Mouse (Mus musculus) lung, postnatal 0 days (tissue): ENCODE data around the gene Kdm2b. TPM values are rescaled to one million over a fixed set of nuclear protein-coding genes. Genes with fewer than 3 reads are reported as not detected.

Experiments used
- ATAC-seq: fragments of 200-750 bp; cut with Nextera tagmentation; 2 replicates; pipeline ENCODE4 v1.8.0; 2017; ENCODE audit warnings: moderate library complexity
- DNase-seq: peaks from one replicate; pipeline ENCODE4 v3.0.0-alpha.2; 2016; ENCODE audit warnings: low spot score
- H3K27ac ChIP-seq: fragments of 300-500 bp; sonication (generic); 2 replicates; pipeline ENCODE4 v1.5.1; 2014; ENCODE audit warnings: antibody characterized with exemption, mild to moderate bottlenecking, low read length, mixed read lengths
- H3K27me3 ChIP-seq: fragments of 300-500 bp; sonication (generic); replicated peaks from 2 replicates; pipeline ENCODE4 v1.6.1; 2014; ENCODE audit warnings: low read length, mixed read lengths; ENCODE audit not compliant: insufficient read depth
- H3K36me3 ChIP-seq: fragments of 300-500 bp; sonication (generic); 2 replicates; pipeline ENCODE4 v1.6.1; 2014; ENCODE audit warnings: low read length, mixed read lengths; ENCODE audit not compliant: insufficient read depth
- H3K4me1 ChIP-seq: fragments of 300-500 bp; sonication (generic); 2 replicates; pipeline ENCODE4 v1.6.1; 2014; ENCODE audit warnings: antibody characterized with exemption, low read depth, low read length, mixed read lengths; ENCODE audit not compliant: insufficient read depth
- H3K4me2 ChIP-seq: fragments of 300-500 bp; sonication (generic); replicated peaks from 2 replicates; pipeline ENCODE4 v1.6.1; 2014; ENCODE audit warnings: low read depth, mild to moderate bottlenecking, low read length, moderate library complexity, mixed read lengths
- H3K4me3 ChIP-seq: fragments of 300-500 bp; sonication (generic); 2 replicates; pipeline ENCODE4 v1.5.1; 2014; ENCODE audit warnings: low read depth, low read length
- H3K9ac ChIP-seq: fragments of 300-500 bp; sonication (generic); replicated peaks from 2 replicates; pipeline ENCODE4 v1.6.1; 2014; ENCODE audit warnings: low read depth, mild to moderate bottlenecking
- H3K9me3 ChIP-seq: fragments of 300-500 bp; sonication (generic); 2 replicates; pipeline ENCODE4 v1.6.1; 2016; ENCODE audit warnings: low read length, mixed read lengths
- CTCF ChIP-seq: IDR thresholded peaks from 2 replicates; pipeline ENCODE4 v1.5.1; 2016; ENCODE audit warnings: antibody characterized with exemption, mild to moderate bottlenecking
- EP300 ChIP-seq: IDR thresholded peaks from 2 replicates; pipeline ENCODE4 v1.6.1; 2016; ENCODE audit warnings: antibody characterized with exemption, mild to moderate bottlenecking, control low read depth
- WGBS: fragments of 180-500 bp; shearing (Covaris S2); extraction: QIAGEN DNeasy Blood & Tissue Kit; methylation state at CpG from one replicate; pipeline ENCODE4 v1.1.7; 2014; 5-methylcytosine and 5-hydroxymethylcytosine counted together
- polyA plus RNA-seq: library from polyadenylated mRNA; unstranded; fragments of >200 nt; fragmentation: Nextera tagmentation; extraction: Ambion mirVana; gene quantifications from 2 replicates; pipeline ENCODE4 v1.2.1, GENCODE M21; 2015

Kdm2b gene
- polyA plus RNA-seq, 1 experiment from 2014 or later, result 12.2 TPM

DNA sequence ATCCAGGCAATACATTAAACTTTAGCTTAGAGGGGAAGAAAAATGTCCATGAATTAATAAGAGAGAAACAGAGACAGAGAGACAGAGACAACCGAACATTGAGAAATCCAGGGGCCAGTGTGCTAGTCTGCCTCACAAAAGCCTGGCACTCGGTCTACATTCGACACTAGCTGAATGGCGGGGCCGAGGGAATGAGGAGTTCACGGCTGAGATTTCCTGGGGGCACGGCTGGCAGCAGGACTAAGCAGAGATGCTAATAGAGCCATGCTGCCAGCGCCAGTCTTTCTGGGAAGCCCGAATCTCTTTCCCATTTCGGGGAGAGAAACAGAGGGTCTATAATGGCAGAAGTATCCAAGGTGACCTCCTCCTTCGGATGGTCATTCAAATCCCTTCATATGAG, 30.2 kb downstream of the Kdm2b start:
- Histone ChIP-seq H3K9me3 (no peaks in the 10 kb centered on the region), H3K27ac (no peak overlapping the region), H3K4me3 (no peak overlapping the region), H3K36me3 (no peaks in the 10 kb centered on the region), H3K4me2 (no peak overlapping the region), H3K9ac (no peak overlapping the region), H3K27me3 (no peaks in the 10 kb centered on the region), H3K4me1 (no peaks in the 10 kb centered on the region)
- 91% methylated on average over 11 of the region's 11 CpGs for WGBS
- DNase-seq (no peak), ATAC-seq (no peak)
- TF ChIP-seq CTCF, result no peak
- TF ChIP-seq EP300, result no peak

- H3K9ac ChIP-seq, result no peak overlapping the region
- ATAC-seq (no peak), DNase-seq (no peak)
- H3K9me3 ChIP-seq, result no peaks in the 10 kb centered on the region
- TF ChIP-seq CTCF, result no peak
- no peak for TF ChIP-seq EP300
- peaks cover 8% of the 10 kb centered on the region for H3K4me1 ChIP-seq
- no peak overlapping the region for H3K4me3 ChIP-seq
- H3K27me3 ChIP-seq, result peaks cover 17% of the 10 kb centered on the region; the same call in 1 of the 2 replicates
- 49% methylated on average over 3 of the region's 3 CpGs for WGBS
- no peak overlapping the region for H3K4me2 ChIP-seq
- no peak overlapping the region for H3K27ac ChIP-seq
- H3K36me3 ChIP-seq, result no peaks in the 10 kb centered on the region
Measured at GRCm38 (mm10) chr5:122956059-122956458, 33.6 kb downstream of the Kdm2b start.

DNA sequence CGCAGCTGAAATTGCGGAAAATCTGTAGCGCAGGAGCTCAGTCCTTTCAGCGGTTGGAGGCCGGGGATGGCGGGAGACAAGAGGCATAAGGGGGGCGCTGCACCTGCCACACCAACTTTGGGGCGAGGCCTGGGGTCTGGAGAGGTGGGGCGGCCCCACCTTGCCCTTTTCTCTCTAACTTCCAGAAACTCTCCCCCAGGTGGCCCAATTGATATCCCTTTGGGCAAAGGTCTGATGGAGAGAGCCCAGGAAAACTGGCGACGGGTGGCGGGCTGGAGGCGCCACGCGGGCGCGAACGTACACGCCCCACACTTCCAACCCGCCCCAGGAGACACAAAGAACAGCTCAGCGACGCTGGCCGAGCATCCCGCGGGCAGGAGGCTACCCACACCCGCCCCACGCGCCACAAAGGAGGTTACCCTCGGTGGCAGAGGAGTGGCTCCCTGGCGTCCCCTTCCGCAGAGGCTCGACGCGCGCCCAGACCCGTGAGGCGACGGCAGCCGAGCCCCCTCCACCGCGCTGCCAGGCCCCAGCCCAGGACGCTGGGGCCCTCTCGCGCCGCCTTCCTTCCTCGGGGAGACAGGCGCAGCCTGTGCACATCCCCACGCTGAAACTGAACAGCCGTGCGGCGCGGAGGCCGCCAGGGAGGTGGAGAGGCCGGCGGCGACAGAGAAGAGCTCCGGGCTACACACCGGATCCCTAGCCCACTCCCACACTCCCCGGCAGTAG, 37.5 kb downstream of the Kdm2b start:
- ATAC-seq (peak; percentile 47), DNase-seq (peak; percentile 18)
- WGBS, result under 1% methylated on average over 38 of the region's 59 CpGs
- Histone ChIP-seq H3K27ac (no peak overlapping the region), H3K4me2 (peak overlapping the region; percentile 73), H3K9ac (no peak overlapping the region), H3K4me1 (peaks cover 8% of the 10 kb centered on the region), H3K27me3 (peaks cover 17% of the 10 kb centered on the region; the same call in 1 of the 2 replicates), H3K36me3 (no peaks in the 10 kb centered on the region), H3K4me3 (peak overlapping the region; percentile 35), H3K9me3 (no peaks in the 10 kb centered on the region)
- TF ChIP-seq EP300, result no peak
- peak; percentile 23; the same call in 1 of the 2 replicates for TF ChIP-seq CTCF

DNA sequence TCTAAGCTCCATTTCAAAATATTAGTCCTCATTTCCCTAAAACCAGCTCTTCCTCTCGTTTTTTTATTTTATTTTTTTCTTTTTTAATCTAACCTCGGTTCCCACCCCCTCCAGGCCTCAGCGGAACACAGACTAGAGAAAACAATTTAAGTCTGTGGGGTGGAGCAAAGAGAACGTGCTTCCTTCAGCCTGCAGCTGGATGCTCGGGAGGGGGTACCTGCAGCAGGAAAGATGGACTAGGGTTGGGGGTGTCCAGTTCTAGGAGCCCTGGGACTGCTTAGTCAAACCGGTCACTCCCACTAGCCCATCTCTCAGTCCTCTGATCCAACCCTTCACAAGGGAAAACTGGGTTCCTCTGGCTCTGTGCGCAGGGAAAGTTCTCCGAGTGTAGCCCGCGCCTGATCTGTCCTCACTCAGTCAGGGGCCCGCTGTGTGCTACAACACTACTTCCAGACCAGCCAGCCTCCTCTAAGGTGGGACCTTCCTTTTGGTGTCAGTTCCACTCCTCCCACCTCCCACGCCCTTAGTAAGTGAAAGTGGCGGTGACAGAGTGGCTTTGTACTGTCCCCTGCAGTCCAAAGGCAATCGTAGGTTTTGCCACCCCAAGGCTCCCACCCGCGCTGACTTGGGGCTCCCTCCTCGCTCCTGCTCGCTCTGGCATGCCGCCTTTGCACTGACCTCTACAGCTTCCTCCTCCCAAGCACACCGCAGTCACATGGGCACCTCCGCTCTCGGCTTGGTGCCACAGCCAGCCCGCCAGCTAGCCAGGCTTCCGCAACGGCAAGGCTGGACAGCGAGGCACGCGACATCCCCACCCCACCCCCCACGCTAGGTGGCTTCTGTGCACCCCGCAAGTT, 38.3 kb downstream of the Kdm2b start:
- H3K9me3 ChIP-seq, result no peaks in the 10 kb centered on the region
- no peak overlapping the region for H3K9ac ChIP-seq
- WGBS, result 4% methylated on average over 30 of the region's 30 CpGs
- peak overlapping the region; percentile 35 for H3K4me3 ChIP-seq
- no peak overlapping the region for H3K27ac ChIP-seq
- H3K36me3 ChIP-seq, result no peaks in the 10 kb centered on the region
- ATAC-seq (peak; percentile 84), DNase-seq (peak; percentile 76)
- TF ChIP-seq EP300 (no peak), CTCF (no peak; the same call in none of the 2 replicates)
- H3K4me2 ChIP-seq, result peak overlapping the region; percentile 73
- peaks cover 17% of the 10 kb centered on the region; the same call in 1 of the 2 replicates for H3K27me3 ChIP-seq
- H3K4me1 ChIP-seq, result peaks cover 8% of the 10 kb centered on the region

GRCm38 (mm10) chr5:122950329-122950953, 39.2 kb downstream of the Kdm2b start:
- Histone ChIP-seq H3K36me3 (no peaks in the 10 kb centered on the region), H3K4me1 (peaks cover 8% of the 10 kb centered on the region), H3K27me3 (peaks cover 17% of the 10 kb centered on the region; the same call in 1 of the 2 replicates), H3K9me3 (no peaks in the 10 kb centered on the region), H3K27ac (no peak overlapping the region), H3K9ac (no peak overlapping the region), H3K4me2 (peak overlapping the region; percentile 73), H3K4me3 (no peak overlapping the region; the same call in 1 of the 2 replicates)
- DNase-seq, result peak; percentile 23
- 18% methylated on average over 23 of the region's 23 CpGs for whole genome bisulfite sequencing
- ATAC-seq, result peak; percentile 27; the same call in 1 of the 2 replicates
- TF ChIP-seq EP300, result no peak
- TF ChIP-seq CTCF, result no peak

DNA sequence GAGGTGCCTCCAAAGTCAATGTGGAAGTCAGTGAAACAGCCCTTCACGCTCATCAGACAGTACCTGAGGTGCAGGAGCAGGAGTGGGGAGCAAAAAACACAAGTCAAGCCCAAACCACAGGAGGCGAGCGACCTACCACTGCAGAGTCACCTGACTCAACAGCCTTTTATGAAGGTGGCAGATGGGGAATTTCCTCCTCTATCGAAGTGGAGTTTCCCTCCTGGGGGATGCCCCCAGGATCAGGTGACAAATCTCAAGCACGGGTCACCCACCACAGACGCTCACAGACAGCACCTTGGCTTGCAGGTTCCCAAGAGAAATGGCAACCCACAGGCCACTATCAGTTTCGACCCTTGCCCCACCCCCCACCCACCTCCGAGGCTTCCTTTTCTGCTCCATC, 40.5 kb downstream of the Kdm2b start:
- DNase-seq (no peak), ATAC-seq (no peak)
- Histone ChIP-seq H3K27me3 (peaks cover 17% of the 10 kb centered on the region; the same call in 1 of the 2 replicates), H3K4me3 (no peak overlapping the region), H3K9ac (no peak overlapping the region), H3K4me2 (no peak overlapping the region), H3K27ac (no peak overlapping the region), H3K9me3 (no peaks in the 10 kb centered on the region), H3K4me1 (peaks cover 8% of the 10 kb centered on the region), H3K36me3 (no peaks in the 10 kb centered on the region)
- TF ChIP-seq EP300 (no peak), CTCF (no peak)
- WGBS, result 85% methylated on average over 8 of the region's 8 CpGs
